Mouse (Mus musculus) kidney, postnatal 25 days (tissue): Measurements from ENCODE around the gene Gm14308.
"Not testable (repeated sequence)": the region's sequence is repeated elsewhere in the genome, so short reads cannot be mapped to it uniquely, and the experiment has no call there.

ENCODE experiments used
- DNase-seq, 2 experiments: peaks; one replicate each; pipeline ENCODE4 v3.0.0; 2021; ENCODE audit warnings: mixed read lengths in 2 of 2

Gene Gm14308

GRCm38 (mm10) chr2:176636244-176636643 lies at the start of gene Gm14308:
Gene Gm14308, minus strand, starts transcription at chr2:176636344.
- not testable (repeated sequence) for DNase-seq

GRCm38 (mm10) chr2:176670222-176670621 lies 34.1 kb upstream of the Gm14308 start, which contains the start of gene Zfp973:
Gene Zfp973, plus strand, starts transcription at chr2:176670522.
- not testable (repeated sequence) for DNase-seq
